ENCODE assay signal across 8 mouse cellular contexts in genomic region chr14:72601381-72602305, GRCm38 (mm10).
DNase-seq lines count a peak whose midpoint lies in the region; ATAC-seq and TF ChIP-seq lines count a peak whose summit lies in the region.

No protein-coding gene starts in this region.

- no peaks in the 10 kb centered on the region for H3K4me1 ChIP-seq in lung, embryonic 14.5 days (ENCODE audit: insufficient read depth)
- peaks cover 9% of the 10 kb centered on the region; the same call in 1 of the 2 replicates for H3K4me1 ChIP-seq in embryonic facial prominence, embryonic 15.5 days
- no peaks in the 10 kb centered on the region for H3K4me1 ChIP-seq in intestine, postnatal 0 days (replicated peaks; ENCODE audit: control insufficient read depth, insufficient read depth, low read length)
- H3K4me1 ChIP-seq in neural tube, embryonic 14.5 days (ENCODE audit: control insufficient read depth, insufficient read depth, low read length): peaks cover 16% of the 10 kb centered on the region

- H3K27me3 ChIP-seq in lung, embryonic 14.5 days (ENCODE audit: insufficient read depth, low read length): no peaks in the 10 kb centered on the region
- no peaks in the 10 kb centered on the region for H3K27me3 ChIP-seq in embryonic facial prominence, embryonic 15.5 days
- H3K27me3 ChIP-seq in intestine, postnatal 0 days (replicated peaks; ENCODE audit: control insufficient read depth, insufficient read depth, low read length): no peaks in the 10 kb centered on the region
- no peaks in the 10 kb centered on the region for H3K27me3 ChIP-seq in neural tube, embryonic 14.5 days (ENCODE audit: control insufficient read depth, insufficient read depth, low read length)

- H3K9ac ChIP-seq in lung, embryonic 14.5 days: peak overlapping the region; percentile 70
- peak overlapping the region; percentile 18; the same call in 1 of the 2 replicates for H3K9ac ChIP-seq in embryonic facial prominence, embryonic 15.5 days
- H3K9ac ChIP-seq in intestine, postnatal 0 days (ENCODE audit: low read depth, low read length): peak overlapping the region; percentile 42; the same call in 1 of the 2 replicates
- H3K9ac ChIP-seq in neural tube, embryonic 14.5 days (replicated peaks; ENCODE audit: low read depth, low read length): peak overlapping the region; percentile 39; the same call in 1 of the 2 replicates

- 38% methylated on average over 5 of the region's 5 CpGs for WGBS in lung, embryonic 14.5 days
- WGBS in embryonic facial prominence, embryonic 15.5 days: 49% methylated on average over 5 of the region's 5 CpGs
- WGBS in intestine, postnatal 0 days: 30% methylated on average over 5 of the region's 5 CpGs
- 54% methylated on average over 5 of the region's 5 CpGs for WGBS in neural tube, embryonic 14.5 days

- H3K9me3 ChIP-seq in lung, embryonic 14.5 days (ENCODE audit: low read depth, low read length): no peaks in the 10 kb centered on the region
- H3K9me3 ChIP-seq in embryonic facial prominence, embryonic 15.5 days (replicated peaks): no peaks in the 10 kb centered on the region
- H3K9me3 ChIP-seq in intestine, postnatal 0 days (ENCODE audit: control insufficient read depth): no peaks in the 10 kb centered on the region
- no peaks in the 10 kb centered on the region for H3K9me3 ChIP-seq in neural tube, embryonic 14.5 days (ENCODE audit: control insufficient read depth, low read length)

- H3K4me2 ChIP-seq in lung, embryonic 14.5 days: peak overlapping the region; percentile 66
- H3K4me2 ChIP-seq in embryonic facial prominence, embryonic 15.5 days (replicated peaks): peak overlapping the region; percentile 52
- peak overlapping the region; percentile 70 for H3K4me2 ChIP-seq in intestine, postnatal 0 days (replicated peaks; ENCODE audit: low read depth)
- peak overlapping the region; percentile 78 for H3K4me2 ChIP-seq in neural tube, embryonic 14.5 days (ENCODE audit: low read depth, low read length)

- peak overlapping the region; percentile 47 for H3K4me3 ChIP-seq in lung, embryonic 14.5 days (ENCODE audit: low read depth, low read length)
- H3K4me3 ChIP-seq in embryonic facial prominence, embryonic 15.5 days (replicated peaks): peak overlapping the region; percentile 53
- peak overlapping the region; percentile 63 for H3K4me3 ChIP-seq in intestine, postnatal 0 days (ENCODE audit: low read depth, low read length)
- H3K4me3 ChIP-seq in neural tube, embryonic 14.5 days (ENCODE audit: low read depth, low read length): peak overlapping the region; percentile 58

- TF ChIP-seq CTCF in lung, embryonic 14.5 days (IDR thresholded peaks at IDR 0.05; ENCODE audit: low read depth): no peak
- TF ChIP-seq CTCF in intestine, postnatal 0 days (IDR thresholded peaks at IDR 0.05; ENCODE audit: low read depth): no peak

- no peak for ATAC-seq in lung, embryonic 14.5 days (ENCODE audit: insufficient read depth)
- ATAC-seq in embryonic facial prominence, embryonic 15.5 days (ENCODE audit: insufficient number of reproducible peaks, low FRiP score, low TSS enrichment, low read depth): no peak
- ATAC-seq in intestine, postnatal 0 days: no peak
- ATAC-seq in neural tube, embryonic 14.5 days (ENCODE audit: low read depth): peak; percentile 38; the same call in 1 of the 2 replicates
- ATAC-seq in erythroid progenitor cell, adult 5-6 weeks (replicated peaks; ENCODE audit: low FRiP score, poor library complexity, severe bottlenecking): no peak

- peaks cover 19% of the 10 kb centered on the region; the same call in 1 of the 2 replicates for H3K36me3 ChIP-seq in lung, embryonic 14.5 days (ENCODE audit: insufficient read depth)
- H3K36me3 ChIP-seq in embryonic facial prominence, embryonic 15.5 days: no peaks in the 10 kb centered on the region
- H3K36me3 ChIP-seq in intestine, postnatal 0 days (ENCODE audit: control insufficient read depth, insufficient read depth): no peaks in the 10 kb centered on the region
- no peaks in the 10 kb centered on the region for H3K36me3 ChIP-seq in neural tube, embryonic 14.5 days (ENCODE audit: control insufficient read depth, insufficient read depth, low read length)

- H3K27ac ChIP-seq in lung, embryonic 14.5 days (ENCODE audit: low read depth): no peak overlapping the region
- no peak overlapping the region for H3K27ac ChIP-seq in embryonic facial prominence, embryonic 15.5 days (replicated peaks)
- H3K27ac ChIP-seq in intestine, postnatal 0 days (ENCODE audit: low read depth, low read length): 0 out of 2 replicates have a peak overlapping the region, but pooled peaks have one; percentile 15
- H3K27ac ChIP-seq in neural tube, embryonic 14.5 days (ENCODE audit: low read depth, low read length): no peak overlapping the region

- peak; percentile 11 for DNase-seq in lung, embryonic 14.5 days
- DNase-seq in lung, postnatal 10 days: no peak
- no peak for DNase-seq in T-cell, adult 2 months (ENCODE audit: low spot score)
- no peak for DNase-seq in lung, adult 18-20 months

Comparison
In these comparisons a context has a peak if more than half of its experiments do, and no peak if none do; other contexts are left out.
1. H3K9ac ChIP-seq: peak in every context shown above with its lines; median percentile 70 in lung, embryonic 14.5 days; 42 in intestine, postnatal 0 days; 39 in neural tube, embryonic 14.5 days; 18 in embryonic facial prominence, embryonic 15.5 days.